Mouse (Mus musculus): Measurements from ENCODE around the gene Acvrl1. TPM values are rescaled to one million over a fixed set of nuclear protein-coding genes. Genes with fewer than 3 reads are reported as not detected.

The Acvrl1 gene
- total RNA-seq, 2 experiments from 2014 or later, result 0.27 to 1.6 TPM

DNA sequence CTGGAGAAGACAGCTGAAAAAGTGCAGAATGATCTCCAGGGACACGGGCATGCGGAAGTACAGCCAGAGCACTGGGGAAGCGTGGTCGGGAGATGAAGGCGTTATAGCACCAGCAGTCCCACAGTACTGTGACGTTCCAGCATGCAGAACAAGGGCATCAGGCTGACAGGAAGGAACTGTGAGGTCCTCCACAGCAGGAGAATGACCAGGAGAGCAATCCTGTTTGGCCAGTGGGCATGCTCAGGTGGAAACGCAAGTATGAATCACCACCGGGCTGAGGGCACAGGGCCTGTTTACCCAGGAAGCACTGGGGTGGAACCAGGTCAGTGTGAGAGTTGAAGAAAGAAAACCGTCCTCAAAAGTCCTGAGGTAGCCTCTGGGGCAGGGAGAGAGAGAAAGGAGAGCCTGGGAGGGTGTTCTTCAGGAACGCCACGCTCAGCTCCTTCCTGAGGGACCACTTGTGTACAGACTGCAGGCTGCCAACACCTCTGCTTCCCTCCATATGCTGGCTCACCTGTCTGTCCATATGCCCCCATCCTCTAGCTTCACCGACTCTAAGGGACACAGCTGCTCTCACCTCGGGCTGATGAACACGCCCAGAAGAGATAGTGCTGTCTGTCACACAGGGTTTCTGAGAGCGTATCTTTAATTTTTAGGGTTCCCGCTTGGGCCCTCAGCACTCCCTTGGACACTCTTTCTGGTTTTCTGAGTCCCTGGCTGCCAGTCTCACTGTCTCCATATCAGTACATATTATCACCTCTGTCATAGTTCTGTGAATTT lies 37.5 kb downstream of the Acvrl1 start:
- ATAC-seq (replicated peaks; ENCODE audit: poor library complexity), result 0 out of 2 replicates have a peak, but pooled peaks have one; percentile 17

GRCm38 (mm10) chr15:101167553-101167952 lies 39.2 kb downstream of the Acvrl1 start:
- no peak for ATAC-seq (replicated peaks; ENCODE audit: poor library complexity)

DNA sequence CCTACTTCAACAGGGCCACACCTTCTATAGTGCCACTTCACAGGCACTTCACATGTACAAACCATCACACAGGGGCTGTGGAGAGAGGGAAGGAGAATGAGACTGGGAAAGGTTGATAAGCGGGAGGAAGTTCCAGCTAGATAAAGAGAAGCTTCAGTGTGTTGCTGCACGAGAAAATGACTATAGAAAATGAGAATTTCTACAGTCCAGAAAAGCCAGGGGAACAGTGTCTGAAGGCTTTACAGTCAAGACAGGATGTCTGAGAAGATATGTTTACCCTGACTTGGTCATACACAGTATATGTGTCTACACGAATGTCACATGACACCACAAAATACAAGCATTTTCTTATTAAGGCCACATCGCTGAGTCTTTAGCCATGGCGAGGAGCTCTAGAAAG lies 41.6 kb downstream of the Acvrl1 start:
- ATAC-seq (replicated peaks; ENCODE audit: poor library complexity), result no peak

- ATAC-seq (replicated peaks; ENCODE audit: poor library complexity), result no peak
These were observed 42.2 kb downstream of the Acvrl1 start for GRCm38 (mm10) chr15:101170413-101170980.

DNA sequence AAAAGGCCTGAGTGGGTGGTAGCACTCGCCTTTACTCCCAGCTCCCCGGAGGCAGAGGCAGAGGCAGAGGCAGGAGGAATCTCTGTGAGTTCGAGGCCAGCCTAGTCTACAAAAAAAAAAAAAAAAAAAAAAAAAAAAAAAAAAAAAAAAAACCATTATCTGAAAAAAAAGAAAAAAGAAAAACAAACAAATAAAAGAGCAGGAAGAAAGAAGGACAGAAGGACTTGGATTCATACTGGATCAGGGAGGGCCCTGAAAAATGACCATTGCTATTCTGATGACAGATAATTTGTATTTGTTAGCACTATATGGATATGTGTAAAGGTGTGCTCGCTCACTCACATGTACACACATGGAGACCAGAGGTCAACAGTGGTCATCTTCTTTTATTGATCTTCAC lies 43.0 kb downstream of the Acvrl1 start:
- no peak for ATAC-seq (replicated peaks; ENCODE audit: poor library complexity)

GRCm38 (mm10) chr15:101172016-101172415 lies 43.7 kb downstream of the Acvrl1 start:
- ATAC-seq (replicated peaks; ENCODE audit: poor library complexity), result no peak

DNA sequence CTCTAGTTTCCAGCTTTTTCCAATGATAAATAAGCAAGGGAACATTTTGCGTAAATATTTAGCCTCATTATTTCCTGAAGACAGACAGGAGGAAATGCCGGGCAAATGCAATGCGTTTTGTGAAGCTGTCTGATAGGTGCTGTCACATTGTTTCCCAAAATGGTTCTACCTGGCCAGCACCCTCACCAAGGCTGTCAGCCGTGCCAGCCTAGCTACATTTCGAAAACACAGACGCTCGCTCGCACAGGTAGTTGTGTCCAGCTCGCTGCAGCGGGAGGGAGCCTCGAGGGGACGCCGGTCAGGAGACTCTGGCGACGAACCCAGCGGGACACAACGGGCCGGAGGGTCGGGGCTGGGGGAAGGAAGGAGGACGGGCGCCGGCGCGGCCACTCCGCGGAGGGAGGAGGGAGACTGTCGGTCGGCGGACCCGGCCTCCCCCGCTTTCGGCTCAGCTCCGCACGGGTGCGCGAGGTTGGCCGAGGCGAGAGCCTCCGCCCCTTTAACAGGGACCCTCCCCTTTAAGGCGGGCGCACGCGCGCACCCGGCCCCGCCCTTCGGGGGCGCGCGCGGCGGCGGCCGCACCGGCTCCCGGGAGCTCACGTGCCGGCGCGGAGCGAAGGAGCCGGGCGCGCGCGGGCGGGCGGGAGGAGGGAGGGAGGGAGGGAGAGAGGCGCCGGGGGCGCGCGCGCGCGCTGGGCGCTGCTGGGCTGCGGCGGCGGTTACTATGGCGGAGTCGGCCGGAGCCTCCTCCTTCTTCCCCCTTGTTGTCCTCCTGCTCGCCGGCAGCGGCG lies 45.3 kb downstream of the Acvrl1 start, which contains the start of gene Acvr1b:
Gene Acvr1b (plus strand): TSS at position 647 of the 791 bp plus-strand sequence.
- ATAC-seq (replicated peaks; ENCODE audit: poor library complexity), result peak; percentile 79

DNA sequence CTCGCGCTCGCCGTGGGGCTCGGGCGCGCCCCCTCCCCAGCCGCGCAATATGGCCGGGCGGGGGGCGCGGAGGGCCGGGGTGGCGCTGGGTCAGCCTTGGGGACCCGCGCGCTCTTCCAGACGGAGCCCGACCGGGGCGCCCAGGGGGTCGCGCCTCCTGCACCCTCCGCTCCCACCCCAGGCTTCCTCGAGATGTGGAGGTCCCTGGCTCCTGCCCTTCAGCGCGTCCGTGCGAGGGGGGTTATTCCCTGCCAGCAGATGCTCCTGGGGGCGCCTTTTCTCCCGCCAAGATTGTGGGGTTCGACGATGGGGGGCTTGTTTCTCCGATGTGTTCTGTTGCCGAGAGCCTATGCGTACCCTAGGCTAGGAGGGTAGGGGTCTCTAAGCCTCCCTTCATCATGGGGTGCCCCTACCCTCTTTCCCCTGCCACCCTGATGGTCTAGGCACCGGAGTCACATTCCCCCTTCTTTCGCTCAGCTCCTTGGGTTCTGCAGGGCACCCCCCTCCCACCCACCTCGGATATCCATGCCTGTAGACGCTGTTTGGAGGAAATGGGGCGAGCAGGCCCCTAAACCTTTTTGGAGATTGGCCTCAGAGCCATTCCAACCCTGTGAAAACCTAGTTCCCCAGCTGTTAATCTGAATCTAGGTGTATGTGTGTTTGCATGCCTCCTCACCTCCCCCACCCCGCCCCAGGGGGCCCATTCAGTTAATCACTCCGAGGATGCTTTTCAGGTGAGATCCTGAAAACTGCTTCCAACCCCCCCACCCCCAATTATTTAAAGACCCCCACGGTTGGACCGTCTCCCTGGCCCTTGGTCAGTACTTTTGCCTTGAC lies 46.2 kb downstream of the Acvrl1 start:
- no peak for ATAC-seq (replicated peaks; ENCODE audit: poor library complexity)

DNA sequence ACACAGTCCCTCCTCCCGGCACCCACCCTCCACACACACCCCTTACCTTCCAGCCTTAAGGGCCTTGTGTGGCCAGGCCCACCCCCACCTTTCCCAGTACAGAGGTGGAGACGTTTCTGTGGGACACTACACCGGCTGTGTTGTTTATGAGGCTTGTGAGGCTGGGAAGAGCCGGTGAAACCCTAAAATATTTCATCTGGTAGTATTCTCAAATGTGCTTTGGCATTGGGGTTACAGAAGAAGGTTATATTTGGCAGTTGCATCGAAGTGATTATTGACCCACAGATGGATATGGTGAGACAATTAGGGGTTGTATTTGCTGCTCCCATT lies 46.8 kb downstream of the Acvrl1 start:
- no peak for ATAC-seq (replicated peaks; ENCODE audit: poor library complexity)

- ATAC-seq (replicated peaks; ENCODE audit: poor library complexity), result no peak
These were observed 47.4 kb downstream of the Acvrl1 start for GRCm38 (mm10) chr15:101175613-101176283.

DNA sequence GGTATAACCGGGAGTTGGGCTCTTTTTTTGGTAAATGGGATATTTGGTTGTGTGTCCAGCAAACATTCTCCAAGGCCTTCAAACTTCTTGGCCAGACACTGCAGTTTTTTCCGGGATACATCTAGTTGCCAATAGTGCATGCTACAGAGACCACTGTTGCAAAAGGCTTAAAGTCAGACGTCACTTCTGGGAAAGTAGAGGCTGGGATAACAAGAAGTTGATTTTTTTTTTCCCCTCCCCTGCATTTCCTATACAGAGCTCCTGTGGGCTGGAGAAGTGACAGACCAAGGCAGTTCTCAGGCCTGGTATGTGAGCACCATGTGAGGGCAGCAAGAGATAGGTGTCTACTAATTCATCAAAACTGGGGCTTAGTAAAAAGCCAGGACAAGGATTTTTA lies 48.0 kb downstream of the Acvrl1 start:
- no peak for ATAC-seq (replicated peaks; ENCODE audit: poor library complexity)

GRCm38 (mm10) chr15:101176795-101177691 lies 48.7 kb downstream of the Acvrl1 start:
- ATAC-seq (replicated peaks; ENCODE audit: poor library complexity), result peak; percentile 18

- no peak for ATAC-seq (replicated peaks; ENCODE audit: poor library complexity)
These were observed 52.2 kb downstream of the Acvrl1 start for GRCm38 (mm10) chr15:101180363-101181105.

GRCm38 (mm10) chr15:101181106-101181466 lies 52.8 kb downstream of the Acvrl1 start:
- ATAC-seq (replicated peaks; ENCODE audit: poor library complexity), result no peak

DNA sequence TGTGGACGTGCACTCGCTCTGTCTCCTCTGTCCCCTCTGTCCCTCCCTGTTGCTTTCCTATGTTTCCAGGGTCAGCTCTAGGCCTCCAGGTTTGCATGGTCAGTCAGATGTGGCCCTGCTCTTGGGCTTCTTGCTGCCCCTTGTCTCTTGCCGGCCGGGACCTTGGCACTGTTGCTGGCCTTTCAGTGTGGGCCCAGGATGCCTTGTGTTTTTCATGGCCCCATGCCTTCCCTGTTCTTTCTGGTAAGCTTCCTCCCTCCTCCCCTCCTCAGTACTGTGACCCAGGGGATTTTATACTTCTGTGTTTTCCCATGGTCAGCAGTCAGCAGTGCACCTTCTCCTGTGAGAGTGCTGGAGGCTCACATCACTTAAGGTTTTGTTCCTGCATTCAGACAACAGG lies 53.2 kb downstream of the Acvrl1 start:
- no peak for ATAC-seq (replicated peaks; ENCODE audit: poor library complexity)

- ATAC-seq (replicated peaks; ENCODE audit: poor library complexity), result no peak
These were observed 54.4 kb downstream of the Acvrl1 start for GRCm38 (mm10) chr15:101182676-101183075.

DNA sequence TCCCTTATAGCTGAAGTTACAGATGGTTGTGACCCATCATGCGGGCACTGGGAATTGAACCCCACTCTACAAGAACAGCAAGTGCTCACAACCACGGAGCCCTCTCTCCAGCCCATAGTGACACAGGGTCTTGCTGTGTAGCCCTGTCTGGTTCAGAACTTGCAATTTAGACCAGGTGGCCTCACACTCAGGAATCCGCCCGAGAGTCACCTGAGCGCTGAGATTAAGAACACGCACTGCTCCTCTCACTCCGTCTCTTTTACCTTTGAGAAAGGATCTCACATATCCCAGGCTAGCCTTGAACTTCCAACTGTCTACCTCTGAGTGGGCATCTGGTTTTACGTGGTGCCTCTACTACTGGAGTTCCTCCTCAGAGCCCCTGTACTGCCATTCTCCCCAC lies 56.0 kb downstream of the Acvrl1 start:
- ATAC-seq (replicated peaks; ENCODE audit: poor library complexity), result no peak

DNA sequence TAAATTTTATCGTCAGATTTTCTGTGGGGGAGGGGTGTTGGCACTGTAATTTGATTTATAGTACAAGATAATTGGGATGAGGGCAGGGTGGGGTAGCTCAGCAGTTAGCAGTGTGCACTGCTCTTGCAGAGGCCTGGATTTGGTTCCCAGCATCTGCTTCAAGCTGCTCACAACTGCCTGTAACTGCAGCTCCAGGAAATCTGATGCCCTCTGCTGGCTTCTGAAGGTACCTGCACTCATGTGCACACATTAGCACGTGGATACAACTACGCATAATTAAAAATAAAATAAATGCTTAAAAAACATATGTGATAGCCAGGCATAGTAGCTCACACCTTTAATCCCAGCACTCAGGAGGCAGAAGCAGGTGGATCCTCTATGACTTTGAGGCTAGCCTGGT lies 57.2 kb downstream of the Acvrl1 start:
- no peak for ATAC-seq (replicated peaks; ENCODE audit: poor library complexity)

DNA sequence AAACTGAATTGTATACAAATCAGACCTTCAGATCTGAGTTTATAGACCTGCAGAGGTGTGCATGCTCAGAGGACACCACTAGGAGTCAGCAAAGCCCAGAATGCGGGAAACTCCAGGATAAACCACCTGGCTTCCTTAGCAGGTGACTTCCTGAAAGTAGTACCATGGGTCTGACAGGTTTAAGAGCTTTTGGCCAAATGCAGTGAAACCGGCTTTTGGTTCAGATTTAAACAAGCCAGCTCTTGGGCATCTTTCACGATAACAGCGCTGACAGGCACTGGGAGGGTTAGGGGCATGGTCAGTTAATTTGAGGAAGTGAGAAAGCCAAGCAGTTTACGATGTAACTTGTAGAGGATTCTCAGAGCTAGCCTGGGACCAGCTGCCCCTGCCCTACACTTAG lies 59.6 kb downstream of the Acvrl1 start:
- peak; percentile 23; the same call in 1 of the 2 replicates for ATAC-seq (replicated peaks; ENCODE audit: poor library complexity)

Data from megakaryocyte progenitor cell, adult 5-6 weeks (primary cell).